Mouse (Mus musculus) layer of hippocampus, postnatal 25 days (tissue): ENCODE measurements around the gene Mdn1. TPM values are rescaled to one million over a fixed set of nuclear protein-coding genes. Genes with fewer than 3 reads are reported as not detected.

Experiments used
- DNase-seq, 2 experiments: peaks; one replicate each; pipeline ENCODE4 v3.0.0; 2022; ENCODE audit warnings: mixed read lengths in 2 of 2, low spot score in 1 of 2; ENCODE audit errors: extremely low spot score in 1 of 2
- total RNA-seq, 2 experiments: library from RNA; stranded (reverse); gene quantifications; 2 replicates each; pipeline ENCODE4 v1.2.3; 2021

Gene Mdn1
- total RNA-seq, 2 experiments from 2014 or later = 26.3 to 33.9 TPM

DNA sequence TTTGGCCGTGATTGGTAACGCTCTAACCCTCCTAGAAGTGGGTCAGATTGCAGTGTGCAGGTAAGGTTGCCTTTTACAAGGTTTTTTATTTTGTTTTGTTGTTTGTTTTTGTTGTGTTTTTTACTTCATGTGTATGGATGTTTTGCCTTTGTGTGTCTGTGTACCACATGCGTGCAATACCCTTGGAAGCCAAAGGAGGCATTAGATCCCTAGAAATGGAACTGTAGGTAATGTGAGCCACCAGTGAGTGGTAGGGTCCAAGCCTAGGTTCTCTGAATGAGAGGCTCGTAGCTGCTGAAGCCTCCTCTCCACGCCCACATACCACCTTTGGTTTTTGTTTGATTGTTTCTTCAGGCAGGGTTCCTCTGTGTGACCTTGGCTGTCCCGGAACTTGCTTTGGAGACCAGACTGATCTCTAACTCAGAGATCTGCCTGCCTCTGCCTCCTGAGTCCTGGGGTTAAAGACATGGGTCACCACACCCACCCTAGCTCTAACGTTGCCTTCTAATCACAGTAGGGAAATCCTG is 113.4 kb downstream of the Mdn1 start:
- DNase-seq = no peak

DNA sequence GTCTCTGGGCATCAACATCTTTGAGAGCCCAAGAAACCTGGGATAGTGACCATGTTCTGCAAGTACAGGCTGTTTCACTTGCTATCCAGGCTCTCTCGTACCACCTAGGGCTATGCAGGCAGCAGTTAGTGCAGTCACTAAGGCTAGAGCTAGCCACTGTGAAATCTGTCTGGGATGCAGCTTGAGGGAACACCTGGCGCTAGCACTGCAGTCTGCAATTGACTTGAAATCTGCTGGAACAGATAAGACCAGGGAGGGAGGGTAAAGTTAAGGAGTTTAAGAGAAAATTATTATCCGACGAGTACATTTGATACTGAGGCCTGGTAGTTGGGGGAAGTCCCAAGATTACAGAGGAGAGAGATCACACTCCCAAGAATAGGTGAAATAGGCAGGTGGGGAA is 123.1 kb downstream of the Mdn1 start:
- DNase-seq = no peak

DNA sequence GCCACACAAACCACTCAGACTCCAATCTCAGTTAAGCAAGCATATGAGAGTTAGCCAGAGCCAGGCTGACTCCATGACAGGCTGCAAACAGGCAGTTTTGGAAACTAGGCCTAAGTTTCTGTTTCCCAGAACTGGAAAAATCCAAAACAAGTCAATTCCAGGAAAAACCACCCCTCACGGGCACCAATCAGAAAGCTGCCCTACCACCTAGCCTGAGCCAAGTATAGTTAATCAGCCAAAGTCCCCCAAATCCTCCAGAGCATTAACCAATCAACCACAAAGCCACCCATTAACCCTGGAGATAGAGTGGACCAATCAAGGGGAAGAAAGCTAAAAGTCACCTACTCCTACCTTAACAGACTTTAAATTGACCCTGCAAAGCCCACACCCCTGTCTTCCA is 130.2 kb downstream of the Mdn1 start:
- no peak for DNase-seq

DNA sequence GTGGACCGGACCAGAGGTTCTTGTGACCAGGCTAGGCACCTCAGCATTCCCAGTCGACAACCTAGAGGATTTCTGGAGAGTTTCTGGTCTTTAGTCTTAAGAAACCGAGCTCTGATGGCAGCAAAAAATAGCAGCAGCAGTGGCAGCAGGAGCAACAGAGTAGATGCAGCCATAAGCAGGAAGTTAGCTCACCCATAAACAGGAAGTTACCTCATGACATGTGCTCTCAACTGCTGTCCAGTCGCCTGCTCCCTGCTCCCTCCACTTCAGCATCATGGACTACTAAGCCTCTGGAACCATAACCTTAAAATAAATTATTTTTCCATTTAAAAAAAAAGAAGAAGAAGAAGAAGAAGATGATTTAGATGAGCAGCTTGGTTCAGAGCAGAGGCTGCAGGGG is 132.1 kb downstream of the Mdn1 start:
- no peak for DNase-seq

DNA sequence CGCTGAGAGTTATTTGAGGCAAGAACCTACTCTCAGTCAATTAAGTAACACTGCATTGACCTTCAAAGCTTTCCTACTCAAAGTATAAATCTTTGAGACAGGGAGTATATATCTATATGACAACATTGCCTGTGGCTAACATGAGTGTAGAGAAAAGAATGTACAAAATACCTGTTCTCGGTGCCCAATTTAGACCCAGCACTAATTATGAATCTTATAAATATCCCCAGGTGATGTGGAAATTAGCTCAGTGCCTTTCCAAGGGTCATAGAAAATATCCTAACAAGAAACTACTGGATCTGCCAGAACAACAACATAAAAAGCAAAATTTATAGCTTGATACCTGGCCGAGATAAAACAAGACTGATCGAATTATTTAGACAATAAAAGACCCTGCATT is 142.1 kb downstream of the Mdn1 start:
- DNase-seq = no peak

DNA sequence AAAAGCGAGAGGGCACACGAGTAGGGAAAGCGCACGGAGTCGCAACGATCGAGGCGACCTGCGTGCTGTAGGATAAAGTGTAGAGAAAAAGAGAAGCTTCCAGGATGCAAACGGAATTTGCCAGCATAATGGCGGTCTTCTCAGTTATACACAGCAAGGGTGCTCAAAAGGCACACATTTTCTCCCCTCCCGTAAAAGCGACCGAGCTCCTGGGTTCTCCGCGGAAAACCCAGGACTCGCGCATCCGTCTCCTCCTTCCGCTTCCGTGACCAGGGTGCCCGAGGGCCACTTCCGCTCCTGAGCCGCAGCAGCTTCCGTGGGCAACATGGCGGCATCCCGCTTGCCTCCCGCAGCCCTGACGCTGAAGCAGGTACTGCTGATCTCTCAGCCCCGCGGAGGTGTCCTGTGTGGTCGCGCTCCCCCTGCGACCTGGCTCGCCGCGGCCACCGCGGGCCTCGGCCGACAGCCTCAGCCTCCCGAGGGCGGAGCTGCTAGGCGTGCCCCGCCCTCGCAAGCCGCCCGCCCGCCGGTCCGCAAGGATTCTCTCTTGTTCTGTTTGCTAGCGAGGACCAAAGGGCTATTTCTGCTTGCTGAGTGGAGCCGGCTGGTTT is 143.2 kb downstream of the Mdn1 start, which contains the start of gene Lyrm2:
Lyrm2 (plus strand) TSS at position 288 of the 611 bp plus-strand sequence.
- peak; percentile 73 to 79 for DNase-seq

DNA sequence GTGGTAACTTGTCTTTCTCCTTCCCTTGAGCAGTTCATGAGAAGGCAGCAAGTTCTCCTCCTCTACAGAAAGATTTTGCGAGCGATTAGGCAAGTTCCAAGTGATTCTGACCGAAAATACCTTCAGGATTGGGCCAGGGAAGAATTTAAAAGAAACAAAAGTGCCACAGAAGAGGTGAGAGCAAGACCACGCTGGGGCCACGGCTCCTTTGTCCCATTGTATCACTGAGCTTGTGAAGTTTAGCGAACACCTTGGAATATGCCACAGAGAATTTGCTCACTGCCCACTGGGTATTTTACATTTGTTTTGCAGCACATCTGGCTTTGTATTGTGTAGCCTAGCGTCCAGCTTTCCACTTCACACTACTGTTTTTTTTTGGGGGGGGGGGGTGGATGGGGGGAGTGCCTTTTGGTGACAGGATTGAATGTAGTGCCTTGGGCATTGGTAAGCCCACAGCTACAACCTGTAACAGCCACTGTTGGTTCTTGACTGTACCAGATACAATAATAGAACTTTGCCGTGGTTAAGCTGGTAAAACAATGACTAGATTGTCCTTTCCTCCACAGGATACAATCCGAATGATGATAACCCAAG is 143.8 kb downstream of the Mdn1 start:
- DNase-seq = no peak

DNA sequence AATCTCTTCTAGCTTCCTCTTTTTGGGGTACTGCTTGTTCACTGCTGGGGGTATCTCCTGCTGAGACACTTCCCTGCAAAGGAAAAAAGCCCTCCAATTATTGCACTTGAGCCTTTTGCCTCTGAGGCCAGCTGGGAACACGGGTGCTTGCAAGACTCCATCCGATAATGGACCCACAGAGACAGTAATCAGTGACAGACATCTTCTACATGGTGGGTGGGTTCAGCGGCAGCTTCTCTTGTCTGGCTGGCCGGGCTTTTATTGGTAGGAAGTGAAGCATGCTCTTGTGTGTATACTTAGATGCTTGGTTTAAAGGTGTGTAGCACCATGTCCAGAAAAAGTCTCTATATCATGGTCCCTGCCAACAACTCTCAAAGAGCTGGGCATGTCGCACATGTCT is 160.6 kb downstream of the Mdn1 start:
- DNase-seq = no peak

DNA sequence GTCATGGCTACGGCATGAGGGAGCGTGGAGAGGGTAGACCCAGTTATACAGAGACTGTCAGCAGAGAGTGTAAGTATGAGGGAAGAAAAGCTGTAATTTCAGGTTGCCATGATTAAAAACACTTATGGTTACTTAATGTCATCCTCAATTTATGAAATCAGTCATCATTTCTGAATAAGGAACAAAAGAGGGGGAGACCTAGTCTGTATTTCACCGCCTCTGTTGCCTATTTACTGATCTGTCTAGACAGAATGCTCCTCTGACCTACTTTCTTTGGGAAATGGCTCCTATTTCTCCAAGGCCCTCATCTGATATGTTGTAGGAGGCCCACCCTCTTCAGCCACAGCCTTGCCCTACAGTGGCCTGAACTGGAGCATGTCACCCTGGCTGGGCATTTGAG is 163.8 kb downstream of the Mdn1 start:
- no peak for DNase-seq

DNA sequence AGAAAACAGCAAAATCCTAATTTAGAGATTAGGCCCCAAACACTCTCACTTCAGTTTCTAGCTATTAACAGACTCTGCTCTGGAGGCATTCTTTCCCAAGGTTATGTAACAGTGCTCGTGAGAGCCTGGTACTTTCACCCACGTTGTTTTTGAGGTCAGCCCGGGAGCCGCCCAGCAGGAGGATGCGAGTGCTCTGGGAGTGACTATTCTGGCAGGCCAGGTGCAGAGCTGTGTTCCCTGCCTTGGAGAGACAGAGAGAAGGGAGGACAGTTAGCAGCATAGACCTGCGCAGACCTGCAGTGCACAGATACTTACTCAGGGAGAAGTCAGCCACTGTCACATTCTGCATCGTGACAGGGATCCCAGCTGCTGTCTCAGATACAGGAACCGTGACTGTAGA is 167.3 kb downstream of the Mdn1 start:
- DNase-seq = no peak

Other genes starting within 250 kb of the Mdn1 start
- gene Gja10, start 54.4 kb upstream of the Mdn1 start, total RNA-seq = not detected
- gene Casp8ap2, start 41.7 kb upstream of the Mdn1 start, total RNA-seq = 10 to 100 TPM; 10.4 to 10.5 TPM
- 10 to 100 TPM; 38.9 to 40.3 TPM for gene Lyrm2, start 143.1 kb downstream of the Mdn1 start, total RNA-seq